Mouse (Mus musculus): ENCODE results near the gene Dock7.

DNA sequence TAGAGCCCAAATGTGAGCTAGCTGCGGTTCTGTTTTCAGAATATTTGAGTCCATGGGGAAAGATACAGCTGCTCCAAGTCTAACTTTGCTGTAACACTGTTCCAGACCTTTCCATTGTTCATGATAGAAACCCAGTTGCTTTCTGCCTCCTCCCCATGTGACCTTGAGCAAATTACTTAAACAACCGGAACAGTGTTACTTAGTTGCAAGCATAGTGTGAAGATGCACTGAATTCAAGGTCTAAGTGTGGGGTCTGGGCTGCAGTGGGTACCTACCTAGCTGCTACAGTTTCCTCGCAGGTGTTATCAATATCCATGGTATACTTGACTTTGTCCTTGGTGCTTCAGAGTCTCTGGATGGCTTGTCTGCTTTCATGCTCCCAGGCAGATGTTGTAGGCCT is 1.3 kb upstream of the Dock7 start:
- TF ChIP-seq CTCF (IDR thresholded peaks at IDR 0.05) (no peak), POLR2A (IDR thresholded peaks at IDR 0.05; ENCODE audit: insufficient read depth, low read depth, low read length) (no peak)
